Mouse (Mus musculus): ENCODE data around the gene Rtl6. TPM values are rescaled to one million over a fixed set of nuclear protein-coding genes. Genes with fewer than 3 reads are reported as not detected.

Gene Rtl6
- polyA plus RNA-seq, 1 experiment: not detected

DNA sequence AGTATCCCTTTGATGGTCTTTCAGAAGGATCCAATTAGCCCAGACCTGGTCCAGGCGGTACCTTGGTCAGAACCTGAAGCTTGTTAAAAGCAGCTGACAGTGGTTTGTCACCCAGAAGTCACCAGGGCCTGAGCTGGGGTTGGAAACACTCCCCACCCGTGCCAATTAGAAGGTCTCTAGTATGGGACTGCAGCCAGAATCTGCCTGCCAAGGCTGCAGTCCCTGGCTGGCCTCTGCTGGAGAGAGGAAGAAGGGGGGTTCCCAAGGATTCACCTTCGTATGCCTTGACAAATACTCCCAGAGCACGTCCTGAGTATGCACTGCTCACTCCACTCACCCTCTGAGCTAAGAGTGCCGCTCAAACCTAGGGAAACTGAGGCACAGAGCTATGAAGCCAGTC is 34.6 kb upstream of the Rtl6 start:
- Histone ChIP-seq H3K4me1 (ENCODE audit: control insufficient read depth, insufficient read depth, low read length) (peaks cover 26% of the 10 kb centered on the region), H3K4me3 (ENCODE audit: insufficient read depth, low read depth, low read length) (no peak overlapping the region), H3K27ac (ENCODE audit: insufficient read depth, low read depth, low read length) (no peak overlapping the region)
- 71% methylated on average over 5 of the region's 5 CpGs for WGBS
- TF ChIP-seq POLR2A (IDR thresholded peaks at IDR 0.05; ENCODE audit: insufficient read depth, low read depth, low read length) (no peak), CTCF (IDR thresholded peaks at IDR 0.05; ENCODE audit: insufficient read depth, low read depth, low read length) (no peak)

DNA sequence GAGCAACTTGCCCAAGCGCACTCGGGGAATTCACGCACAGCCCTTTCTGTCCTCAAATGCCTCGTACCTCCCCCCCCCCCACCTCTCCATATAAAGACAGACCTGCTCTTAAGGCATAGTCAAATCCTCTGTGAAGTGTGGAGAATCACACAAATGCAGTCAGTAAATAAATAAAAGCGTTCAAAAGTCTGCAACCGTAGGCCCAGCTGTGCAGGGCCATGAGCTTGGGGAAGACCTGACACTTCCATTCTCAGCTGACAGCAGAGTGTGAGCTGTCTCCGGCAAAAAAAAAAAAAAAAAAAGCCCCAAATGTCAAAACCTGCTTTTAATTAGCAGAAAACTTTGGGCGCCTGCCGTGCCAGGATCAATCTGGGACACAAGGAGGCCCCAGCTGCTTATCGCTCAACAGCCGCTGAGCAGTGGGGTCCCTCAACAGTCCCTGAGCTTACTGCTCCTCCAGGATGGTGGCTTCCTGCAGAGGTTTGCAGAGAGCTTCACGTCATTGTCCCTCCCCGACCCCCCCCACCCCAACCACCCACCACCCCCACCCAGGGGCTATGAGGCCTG is 34.0 kb upstream of the Rtl6 start:
- Histone ChIP-seq H3K4me3 (ENCODE audit: insufficient read depth, low read depth, low read length) (no peak overlapping the region), H3K27ac (ENCODE audit: insufficient read depth, low read depth, low read length) (no peak overlapping the region), H3K4me1 (ENCODE audit: control insufficient read depth, insufficient read depth, low read length) (peaks cover 26% of the 10 kb centered on the region)
- TF ChIP-seq CTCF (IDR thresholded peaks at IDR 0.05; ENCODE audit: insufficient read depth, low read depth, low read length) (no peak), POLR2A (IDR thresholded peaks at IDR 0.05; ENCODE audit: insufficient read depth, low read depth, low read length) (no peak)
- WGBS: 56% methylated on average over 13 of the region's 13 CpGs

DNA sequence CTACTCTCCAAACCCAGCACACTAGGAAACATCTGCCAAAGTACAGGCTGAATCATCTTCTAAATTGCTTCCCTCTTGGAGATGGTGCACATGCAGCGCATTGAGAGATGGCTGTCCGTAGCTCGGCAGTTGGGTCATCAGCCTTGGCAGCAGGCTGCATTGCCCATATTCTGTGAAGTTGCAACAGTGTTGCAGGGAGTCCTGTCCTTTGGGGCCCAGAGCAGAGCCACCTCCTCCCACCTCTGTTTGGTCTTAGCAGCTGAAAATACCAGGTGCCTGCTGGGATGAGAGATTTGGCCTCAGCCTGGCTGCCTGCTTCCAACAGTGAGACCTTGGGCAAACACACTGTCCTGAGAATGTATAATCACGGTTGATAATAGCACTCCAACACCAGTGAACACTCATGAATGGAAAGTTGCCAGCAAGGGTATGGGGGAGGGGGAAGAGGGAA is 30.8 kb upstream of the Rtl6 start:
- TF ChIP-seq POLR2A (IDR thresholded peaks at IDR 0.05; ENCODE audit: insufficient read depth, low read depth, low read length) (no peak), CTCF (IDR thresholded peaks at IDR 0.05; ENCODE audit: insufficient read depth, low read depth, low read length) (no peak)
- WGBS: 27% methylated on average over 4 of the region's 4 CpGs
- H3K4me1 ChIP-seq (ENCODE audit: control insufficient read depth, insufficient read depth, low read length): peaks cover 19% of the 10 kb centered on the region
- H3K27ac ChIP-seq (ENCODE audit: insufficient read depth, low read depth, low read length): no peak overlapping the region
- H3K4me3 ChIP-seq (ENCODE audit: insufficient read depth, low read depth, low read length): no peak overlapping the region

DNA sequence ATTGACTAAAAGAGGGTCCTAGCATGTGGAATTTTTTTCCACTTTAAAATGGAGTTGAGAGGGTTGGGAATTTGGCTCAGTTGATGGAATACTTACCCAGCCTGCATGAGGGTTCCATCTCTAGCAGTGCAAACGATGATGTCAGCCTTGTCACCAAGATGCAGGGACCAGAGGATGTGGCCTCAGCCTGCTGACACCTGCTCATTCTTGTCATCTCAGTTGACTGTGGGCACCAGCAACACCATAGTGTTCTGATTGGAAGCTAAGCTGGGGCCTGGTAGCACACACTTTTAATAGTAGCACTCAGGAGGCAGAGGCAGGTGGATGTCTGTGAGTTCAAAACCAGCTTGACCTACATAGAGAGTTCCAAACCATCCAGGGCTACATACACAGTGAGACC is 21.0 kb upstream of the Rtl6 start:
- TF ChIP-seq POLR2A (IDR thresholded peaks at IDR 0.05; ENCODE audit: insufficient read depth, low read depth, low read length) (no peak), CTCF (IDR thresholded peaks at IDR 0.05; ENCODE audit: insufficient read depth, low read depth, low read length) (no peak)
- WGBS: 88% methylated on average over 1 of the region's 1 CpGs
- Histone ChIP-seq H3K4me3 (ENCODE audit: insufficient read depth, low read depth, low read length) (no peak overlapping the region), H3K4me1 (ENCODE audit: control insufficient read depth, insufficient read depth, low read length) (peaks cover 3% of the 10 kb centered on the region; the same call in 1 of the 2 replicates), H3K27ac (ENCODE audit: insufficient read depth, low read depth, low read length) (no peak overlapping the region)

DNA sequence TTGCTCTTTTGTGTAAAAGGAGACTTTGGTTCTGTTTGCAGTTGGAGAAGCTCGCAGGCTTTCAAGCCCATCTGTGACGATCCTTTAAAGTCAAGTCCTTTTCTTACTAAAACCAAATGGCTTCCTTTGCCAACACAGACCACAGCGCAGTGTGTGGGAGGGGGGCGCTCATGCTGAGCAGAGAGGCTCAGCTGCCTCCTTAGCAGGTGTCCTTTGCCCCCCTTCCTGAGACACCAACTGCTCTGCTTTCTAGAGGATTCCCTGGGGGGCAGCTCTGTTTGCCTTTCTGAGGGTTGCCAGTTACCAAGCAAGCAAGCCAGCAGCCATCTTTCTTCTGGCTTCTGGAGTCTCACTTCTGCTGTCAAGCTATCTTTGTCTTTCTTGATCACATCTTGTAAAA is 19.4 kb upstream of the Rtl6 start:
- Histone ChIP-seq H3K4me1 (ENCODE audit: control insufficient read depth, insufficient read depth, low read length) (peaks cover 3% of the 10 kb centered on the region; the same call in 1 of the 2 replicates), H3K27ac (ENCODE audit: insufficient read depth, low read depth, low read length) (no peak overlapping the region), H3K4me3 (ENCODE audit: insufficient read depth, low read depth, low read length) (no peak overlapping the region)
- TF ChIP-seq POLR2A (IDR thresholded peaks at IDR 0.05; ENCODE audit: insufficient read depth, low read depth, low read length): no peak
- no peak for TF ChIP-seq CTCF (IDR thresholded peaks at IDR 0.05; ENCODE audit: insufficient read depth, low read depth, low read length)
- 62% methylated on average over 4 of the region's 4 CpGs for WGBS

DNA sequence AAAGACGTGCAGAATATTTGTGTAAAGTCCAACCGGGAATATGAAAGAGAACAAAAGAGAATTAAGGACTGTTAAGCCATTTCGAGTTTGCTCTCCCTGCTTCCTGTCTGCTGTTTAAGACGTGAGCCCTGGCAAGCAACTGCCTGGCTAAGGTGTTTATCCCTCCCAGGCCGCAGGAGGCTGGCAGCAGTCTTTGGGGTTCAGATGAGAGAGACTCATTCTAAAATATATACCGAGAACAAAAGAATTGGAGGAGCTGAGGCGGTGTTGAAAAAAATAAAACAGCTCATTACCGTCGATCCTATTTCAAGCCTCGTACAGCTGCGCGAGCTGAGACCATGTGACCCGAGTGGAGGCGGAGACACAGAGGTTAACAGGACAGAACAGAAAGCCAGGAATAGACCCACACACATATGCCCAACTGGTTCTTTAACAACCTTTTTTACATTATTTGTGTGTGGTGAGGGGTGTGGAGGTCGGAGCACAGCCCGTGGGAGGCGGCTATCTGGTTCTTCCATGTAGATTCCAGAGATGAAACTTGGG is 9.0 kb upstream of the Rtl6 start:
- H3K4me3 ChIP-seq (ENCODE audit: insufficient read depth, low read depth, low read length): no peak overlapping the region
- 32% methylated on average over 17 of the region's 17 CpGs for WGBS

DNA sequence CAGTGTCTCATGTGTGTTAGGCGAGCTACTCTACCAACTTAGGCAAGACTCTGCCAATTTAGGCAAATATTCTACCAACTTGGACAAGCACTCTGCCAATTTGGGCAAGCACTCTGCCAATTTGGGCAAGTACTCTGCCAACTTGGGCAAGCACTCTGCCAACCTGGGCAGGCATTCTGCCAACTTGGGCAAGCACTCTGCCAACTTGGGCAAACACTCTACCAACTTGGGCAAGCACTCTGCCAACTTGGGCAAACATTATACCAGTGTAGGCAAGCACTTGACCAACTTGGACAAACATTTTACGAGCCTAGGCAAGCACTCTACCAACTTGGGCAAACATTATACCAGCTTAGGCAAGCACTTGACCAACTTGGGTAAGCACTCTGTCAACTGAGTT is 3.9 kb upstream of the Rtl6 start:
- H3K27ac ChIP-seq (ENCODE audit: insufficient read depth, low read depth, low read length): no peak overlapping the region
- no peak for TF ChIP-seq CTCF (IDR thresholded peaks at IDR 0.05; ENCODE audit: insufficient read depth, low read depth, low read length)
- no peak for TF ChIP-seq POLR2A (IDR thresholded peaks at IDR 0.05; ENCODE audit: insufficient read depth, low read depth, low read length)
- H3K4me1 ChIP-seq (ENCODE audit: control insufficient read depth, insufficient read depth, low read length): peaks cover 14% of the 10 kb centered on the region
- H3K4me3 ChIP-seq (ENCODE audit: insufficient read depth, low read depth, low read length): no peak overlapping the region
- WGBS: 67% methylated on average over 2 of the region's 2 CpGs

More for the DNA sequence above, 9.0 kb upstream of the Rtl6 start:
- TF ChIP-seq POLR2A (IDR thresholded peaks at IDR 0.05; ENCODE audit: insufficient read depth, low read depth, low read length): no peak
- no peak for TF ChIP-seq CTCF (IDR thresholded peaks at IDR 0.05; ENCODE audit: insufficient read depth, low read depth, low read length)
- Histone ChIP-seq H3K4me1 (ENCODE audit: control insufficient read depth, insufficient read depth, low read length) (peaks cover 7% of the 10 kb centered on the region), H3K27ac (ENCODE audit: insufficient read depth, low read depth, low read length) (peak overlapping the region; percentile 82; the same call in 1 of the 2 replicates)

DNA sequence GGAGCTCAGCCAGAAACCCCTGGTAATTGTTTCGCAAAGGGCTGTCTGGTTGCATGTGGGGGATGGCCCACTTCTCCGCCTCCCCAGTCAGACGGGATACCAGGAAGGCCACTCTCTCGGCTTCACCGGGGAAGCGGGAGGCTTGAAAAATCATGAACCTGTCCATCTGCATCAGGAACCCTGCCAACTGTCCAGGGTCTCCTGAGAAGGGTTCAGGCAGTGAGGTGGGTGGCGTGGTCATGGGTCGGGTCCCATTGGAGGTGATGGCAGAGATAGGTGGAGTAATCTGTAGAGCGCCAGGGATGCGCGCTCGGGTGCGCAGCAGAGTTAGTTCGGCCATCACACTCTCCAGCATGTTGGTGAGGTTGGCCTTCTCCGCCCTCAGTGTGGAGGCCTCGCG is 949 bp downstream of the Rtl6 start:
- TF ChIP-seq CTCF (IDR thresholded peaks at IDR 0.05; ENCODE audit: insufficient read depth, low read depth, low read length) (no peak), POLR2A (IDR thresholded peaks at IDR 0.05; ENCODE audit: insufficient read depth, low read depth, low read length) (no peak)
- H3K4me3 ChIP-seq (ENCODE audit: insufficient read depth, low read depth, low read length): no peak overlapping the region
- 98% methylated on average over 17 of the region's 17 CpGs for WGBS
- peaks cover 42% of the 10 kb centered on the region for H3K4me1 ChIP-seq (ENCODE audit: control insufficient read depth, insufficient read depth, low read length)
- no peak overlapping the region for H3K27ac ChIP-seq (ENCODE audit: insufficient read depth, low read depth, low read length)

DNA sequence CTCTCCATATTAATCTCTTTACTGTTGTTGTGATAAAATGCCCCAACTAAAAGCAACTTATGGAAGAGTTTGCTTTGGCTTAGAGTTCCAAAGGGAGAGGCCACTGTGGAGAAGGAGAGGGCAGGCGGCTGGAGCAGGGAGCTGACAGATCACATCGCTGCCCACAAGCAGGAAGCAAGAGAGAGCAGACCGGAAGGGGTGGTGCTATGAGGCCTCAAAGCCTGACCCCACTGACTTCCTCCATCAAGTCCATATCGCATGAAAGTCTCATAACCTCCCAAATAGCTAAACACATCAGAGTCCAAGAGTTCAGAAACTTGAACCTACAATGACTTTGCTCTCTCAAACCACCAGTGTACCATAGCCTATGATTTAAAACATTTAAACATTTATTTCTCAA is 6.6 kb downstream of the Rtl6 start:
- no peak overlapping the region for H3K4me3 ChIP-seq (ENCODE audit: insufficient read depth, low read depth, low read length)
- TF ChIP-seq POLR2A (IDR thresholded peaks at IDR 0.05; ENCODE audit: insufficient read depth, low read depth, low read length) (no peak), CTCF (IDR thresholded peaks at IDR 0.05; ENCODE audit: insufficient read depth, low read depth, low read length) (no peak)
- 96% methylated on average over 4 of the region's 4 CpGs for WGBS
- peaks cover 29% of the 10 kb centered on the region for H3K4me1 ChIP-seq (ENCODE audit: control insufficient read depth, insufficient read depth, low read length)
- no peak overlapping the region for H3K27ac ChIP-seq (ENCODE audit: insufficient read depth, low read depth, low read length)

All from olfactory bulb, adult 2 months (tissue).